24 mouse cellular contexts compared by ENCODE assay signal in genomic region chr13:74834543-74834942, GRCm38 (mm10). TPM values are rescaled to one million over a fixed set of nuclear protein-coding genes. Genes with fewer than 3 reads are reported as not detected.
DNase-seq lines count a peak whose midpoint lies in the region; ATAC-seq and TF ChIP-seq lines count a peak whose summit lies in the region.
"Had no signal": no experiment of that assay in that cellular context is flagged by ENCODE, and none has a peak within 500 bp of the region (broad histone marks: within the 10 kb centered on the region; RNA-seq: fewer than 3 reads in every experiment).

No protein-coding gene starts in this region.

- no peak for TF ChIP-seq CTCF in brain, embryonic 14.5 days (IDR thresholded peaks at IDR 0.05; ENCODE audit: borderline replicate concordance, extremely low read depth, insufficient read depth, insufficient read length)

- H3K27ac ChIP-seq in forebrain, embryonic 15.5 days (replicated peaks), result no peak overlapping the region
- no peak overlapping the region for H3K27ac ChIP-seq in forebrain, embryonic 11.5 days (ENCODE audit: low read depth, low read length)
- no peak overlapping the region for H3K27ac ChIP-seq in midbrain, embryonic 11.5 days (ENCODE audit: low read depth, low read length)
- H3K27ac ChIP-seq in midbrain, embryonic 15.5 days, result no peak overlapping the region
- H3K27ac ChIP-seq: embryonic facial prominence, embryonic 10.5 days; embryonic facial prominence, embryonic 13.5 days; heart, embryonic 15.5 days; hindbrain, embryonic 14.5 days had no signal

- no peaks in the 10 kb centered on the region for H3K36me3 ChIP-seq in forebrain, embryonic 15.5 days
- no peaks in the 10 kb centered on the region for H3K36me3 ChIP-seq in forebrain, embryonic 11.5 days (ENCODE audit: control insufficient read depth, insufficient read depth, low read length)
- no peaks in the 10 kb centered on the region for H3K36me3 ChIP-seq in midbrain, embryonic 11.5 days (ENCODE audit: control insufficient read depth, insufficient read depth, low read length)
- no peaks in the 10 kb centered on the region for H3K36me3 ChIP-seq in midbrain, embryonic 15.5 days (replicated peaks)
- H3K36me3 ChIP-seq: embryonic facial prominence, embryonic 10.5 days; embryonic facial prominence, embryonic 13.5 days; heart, embryonic 12.5 days; heart, embryonic 15.5 days had no signal

- no peak for TF ChIP-seq POLR2A in brain, embryonic 14.5 days (IDR thresholded peaks at IDR 0.05; ENCODE audit: borderline replicate concordance, extremely low read depth, insufficient read depth, insufficient read length, poor library complexity, severe bottlenecking)

- peak; percentile 58; the same call in 1 of the 2 replicates for ATAC-seq in forebrain, embryonic 15.5 days (replicated peaks)
- ATAC-seq in forebrain, embryonic 11.5 days (replicated peaks; ENCODE audit: low FRiP score), result no peak
- ATAC-seq in midbrain, embryonic 11.5 days (ENCODE audit: low FRiP score), result no peak
- ATAC-seq in midbrain, embryonic 15.5 days (replicated peaks), result no peak
- ATAC-seq: CD4-positive, CD25-positive, alpha-beta regulatory T cell, adult 4 months; intestine, postnatal 0 days had no signal

- no peak overlapping the region for H3K4me2 ChIP-seq in forebrain, embryonic 15.5 days (replicated peaks)
- H3K4me2 ChIP-seq in forebrain, embryonic 11.5 days (ENCODE audit: low read depth, low read length, severe bottlenecking), result no peak overlapping the region
- H3K4me2 ChIP-seq in midbrain, embryonic 11.5 days, result no peak overlapping the region
- no peak overlapping the region for H3K4me2 ChIP-seq in midbrain, embryonic 15.5 days
- H3K4me2 ChIP-seq: embryonic facial prominence, embryonic 13.5 days; heart, embryonic 12.5 days; heart, embryonic 15.5 days; hindbrain, embryonic 14.5 days had no signal

- H3K27me3 ChIP-seq in forebrain, embryonic 15.5 days, result no peaks in the 10 kb centered on the region
- H3K27me3 ChIP-seq in forebrain, embryonic 11.5 days (ENCODE audit: control insufficient read depth, insufficient read depth, low read length), result no peaks in the 10 kb centered on the region
- no peaks in the 10 kb centered on the region for H3K27me3 ChIP-seq in midbrain, embryonic 11.5 days (ENCODE audit: control insufficient read depth, insufficient read depth, low read length)
- H3K27me3 ChIP-seq in midbrain, embryonic 15.5 days (replicated peaks), result no peaks in the 10 kb centered on the region
- H3K27me3 ChIP-seq: embryonic facial prominence, embryonic 13.5 days; heart, embryonic 12.5 days; heart, embryonic 15.5 days had no signal

- no peaks in the 10 kb centered on the region for H3K9me3 ChIP-seq in forebrain, embryonic 15.5 days
- no peaks in the 10 kb centered on the region for H3K9me3 ChIP-seq in forebrain, embryonic 11.5 days (ENCODE audit: control insufficient read depth, low read length)
- no peaks in the 10 kb centered on the region for H3K9me3 ChIP-seq in midbrain, embryonic 11.5 days (ENCODE audit: control insufficient read depth, low read length)
- no peaks in the 10 kb centered on the region for H3K9me3 ChIP-seq in midbrain, embryonic 15.5 days
- H3K9me3 ChIP-seq: embryonic facial prominence, embryonic 10.5 days; embryonic facial prominence, embryonic 13.5 days; heart, embryonic 12.5 days; heart, embryonic 15.5 days had no signal

- H3K4me3 ChIP-seq in forebrain, embryonic 15.5 days, result no peak overlapping the region
- no peak overlapping the region for H3K4me3 ChIP-seq in forebrain, embryonic 11.5 days (ENCODE audit: low read depth, low read length)
- no peak overlapping the region for H3K4me3 ChIP-seq in midbrain, embryonic 11.5 days (ENCODE audit: low read depth, low read length)
- H3K4me3 ChIP-seq in midbrain, embryonic 15.5 days, result no peak overlapping the region
- H3K4me3 ChIP-seq: embryonic facial prominence, embryonic 10.5 days; embryonic facial prominence, embryonic 13.5 days; erythroblast, embryonic 14.5 days; heart, embryonic 12.5 days; heart, embryonic 15.5 days had no signal

- no peak for DNase-seq in forebrain, embryonic 11.5 days (ENCODE audit: low spot score)
- DNase-seq in midbrain, embryonic 11.5 days (ENCODE audit: low spot score, missing footprints), result peak; percentile 21
- peak; percentile 60 for DNase-seq in brain, embryonic 14.5 days (ENCODE audit: low read depth)
- DNase-seq in gastrocnemius, adult 18-20 months (ENCODE audit: low spot score), result no peak
- DNase-seq: adrenal gland, adult 2 months; adrenal gland, postnatal 14 days; cerebellum, adult 11-12 months; cerebellum, adult 8-10 months; cerebellum, postnatal 36 days; embryo, embryonic 11 days; gastrocnemius, postnatal 25 days; heart, adult 18-20 months; heart, postnatal 10 days; heart, postnatal 36 days had no signal

- no peaks in the 10 kb centered on the region for H3K4me1 ChIP-seq in forebrain, embryonic 15.5 days
- no peaks in the 10 kb centered on the region for H3K4me1 ChIP-seq in forebrain, embryonic 11.5 days (replicated peaks; ENCODE audit: control insufficient read depth, insufficient read depth, low read length)
- H3K4me1 ChIP-seq in midbrain, embryonic 11.5 days (ENCODE audit: control insufficient read depth, insufficient read depth, low read length), result no peaks in the 10 kb centered on the region
- no peaks in the 10 kb centered on the region for H3K4me1 ChIP-seq in midbrain, embryonic 15.5 days
- H3K4me1 ChIP-seq: embryonic facial prominence, embryonic 10.5 days; embryonic facial prominence, embryonic 13.5 days; heart, embryonic 12.5 days; heart, embryonic 15.5 days had no signal

- 39% methylated on average over 1 of the region's 1 CpGs for WGBS in forebrain, embryonic 15.5 days
- WGBS in forebrain, embryonic 11.5 days, result 84% methylated on average over 1 of the region's 1 CpGs
- 79% methylated on average over 1 of the region's 1 CpGs for WGBS in midbrain, embryonic 11.5 days
- WGBS in midbrain, embryonic 15.5 days, result 84% methylated on average over 1 of the region's 1 CpGs

- H3K9ac ChIP-seq in forebrain, embryonic 15.5 days (replicated peaks), result no peak overlapping the region
- H3K9ac ChIP-seq in forebrain, embryonic 11.5 days (ENCODE audit: low read length), result no peak overlapping the region
- H3K9ac ChIP-seq in midbrain, embryonic 11.5 days (ENCODE audit: low read length), result no peak overlapping the region
- H3K9ac ChIP-seq in midbrain, embryonic 15.5 days, result no peak overlapping the region
- H3K9ac ChIP-seq: embryonic facial prominence, embryonic 13.5 days; heart, embryonic 12.5 days; heart, embryonic 15.5 days; hindbrain, embryonic 14.5 days had no signal

RNA-seq across cellular contexts. Expression of gene Cast, which starts 25.9 kb away (rescaled TPM):
- 5.7 and 6.0 TPM in 2 replicates for polyA plus RNA-seq in forebrain, embryonic 15.5 days (2015; fragmentation: Nextera tagmentation; extraction: Ambion mirVana)
- polyA plus RNA-seq in forebrain, embryonic 11.5 days (2014; fragmentation: Nextera tagmentation; extraction: Ambion mirVana), result 14.7 and 18.5 TPM in 2 replicates
- polyA plus RNA-seq in midbrain, embryonic 11.5 days (2014; fragmentation: Nextera tagmentation; extraction: Ambion mirVana), result 16.5 and 18.3 TPM in 2 replicates
- polyA plus RNA-seq in midbrain, embryonic 15.5 days (2015; fragmentation: Nextera tagmentation; extraction: Ambion mirVana), result 7.1 and 7.4 TPM in 2 replicates
- polyA plus RNA-seq in brain, embryonic 14.5 days (2012; rRNA removed), result 3.6 and 5.4 TPM in 2 replicates
- total RNA-seq in gastrocnemius, adult 18-20 months (2021), result 100 to 1,000 TPM; 107 to 108 TPM

Comparison
In these comparisons a context has a peak if more than half of its experiments do, and no peak if none do; other contexts are left out.
1. DNase-seq: peak in midbrain, embryonic 11.5 days (single experiment) and brain, embryonic 14.5 days (single experiment); none in forebrain, embryonic 11.5 days (single experiment) and gastrocnemius, adult 18-20 months (single experiment).